Mouse (Mus musculus) MEL (cell line): ENCODE measurements around the gene Nploc4. TPM values are rescaled to one million over a fixed set of nuclear protein-coding genes. Genes with fewer than 3 reads are reported as not detected.

Source experiments
- DNase-seq: peaks from one replicate; pipeline ENCODE4 v3.0.0; 2011; ENCODE audit warnings: low read depth, low spot score
- H3K27ac ChIP-seq: 2 replicates; pipeline ENCODE4 v1.5.1; 2012; ENCODE audit warnings: low read depth, mild to moderate bottlenecking, control low read depth, low read length, moderate library complexity; ENCODE audit not compliant: control insufficient read depth
- H3K27me3 ChIP-seq, 2 experiments: fragments of 150-350 bp in 1 of 2; sonication (generic) in 1 of 2; 2 replicates each; pipeline ENCODE4 v1.6.1; 2012; ENCODE audit warnings: low read length in 2 of 2, mild to moderate bottlenecking in 2 of 2, improper control_type of control experiment in 1 of 2, moderate library complexity in 1 of 2; ENCODE audit not compliant: insufficient read depth in 2 of 2, control insufficient read depth in 1 of 2
- H3K36me3 ChIP-seq, 2 experiments: 2 replicates each; pipeline ENCODE4 v1.6.1; 2012 to 2014; ENCODE audit warnings: low read length in 2 of 2, improper control_type of control experiment in 1 of 2, inconsistent platforms in 1 of 2, mild to moderate bottlenecking in 1 of 2; ENCODE audit not compliant: insufficient read depth in 2 of 2, control insufficient read depth in 1 of 2
- H3K4me1 ChIP-seq, 2 experiments: fragments of 150-350 bp in 1 of 2; sonication (generic) in 1 of 2; 2 replicates each; pipeline ENCODE4 v1.6.1; 2012; ENCODE audit warnings: low read length in 2 of 2, improper control_type of control experiment in 1 of 2, mild to moderate bottlenecking in 1 of 2; ENCODE audit not compliant: insufficient read depth in 2 of 2, control insufficient read depth in 1 of 2
- H3K4me3 ChIP-seq, 2 experiments: fragments of 150-350 bp in 1 of 2; sonication (generic) in 1 of 2; 2 replicates each; pipeline ENCODE4 v1.5.1; 2012; ENCODE audit warnings: low read depth in 2 of 2, low read length in 2 of 2, mild to moderate bottlenecking in 2 of 2, moderate library complexity in 2 of 2, control low read depth in 1 of 2, improper control_type of control experiment in 1 of 2; ENCODE audit not compliant: control insufficient read depth in 1 of 2, insufficient read depth in 1 of 2
- H3K79me2 ChIP-seq: 2 replicates; pipeline ENCODE4 v1.6.1; 2012; ENCODE audit warnings: mild to moderate bottlenecking, low read length, moderate library complexity; ENCODE audit not compliant: control insufficient read depth, poor library complexity, insufficient read depth
- H3K9ac ChIP-seq: 2 replicates; pipeline ENCODE4 v1.6.1; 2012; ENCODE audit warnings: low read depth, mild to moderate bottlenecking, control low read depth, low read length, moderate library complexity; ENCODE audit not compliant: control insufficient read depth, poor library complexity, severe bottlenecking
- H3K9me3 ChIP-seq: fragments of 150-350 bp; sonication (generic); replicated peaks from 2 replicates; pipeline ENCODE4 v1.6.1; 2012; ENCODE audit warnings: mild to moderate bottlenecking, low read length, improper control_type of control experiment, moderate library complexity; ENCODE audit not compliant: insufficient read depth
- E2F4 ChIP-seq: IDR thresholded peaks from 2 replicates; pipeline ENCODE4 v1.6.1; 2011; ENCODE audit warnings: low read depth, low read length, improper control_type of control experiment, borderline replicate concordance
- EP300 ChIP-seq, 2 experiments: IDR thresholded peaks; 2 replicates each; pipeline ENCODE4 v1.6.1; 2011; ENCODE audit warnings: improper control_type of control experiment in 2 of 2, low read length in 2 of 2, low read depth in 1 of 2, mild to moderate bottlenecking in 1 of 2
- ETS1 ChIP-seq: IDR thresholded peaks from 2 replicates; pipeline ENCODE4 v1.6.1; 2012; ENCODE audit warnings: low read depth, mild to moderate bottlenecking, inconsistent platforms, low read length, improper control_type of control experiment, moderate library complexity
- GABPA ChIP-seq: IDR thresholded peaks from 2 replicates; pipeline ENCODE4 v1.6.1; 2012; ENCODE audit warnings: low read depth, mild to moderate bottlenecking, inconsistent platforms, low read length, improper control_type of control experiment, moderate library complexity
- JUND ChIP-seq: IDR thresholded peaks from 2 replicates; pipeline ENCODE4 v1.6.1; 2011; ENCODE audit warnings: low read depth, mild to moderate bottlenecking, improper control_type of control experiment, low read length
- MAFK ChIP-seq: IDR thresholded peaks from 2 replicates; pipeline ENCODE4 v1.6.1; 2011; ENCODE audit warnings: low read depth, mild to moderate bottlenecking, low read length, improper control_type of control experiment, borderline replicate concordance
- MAZ ChIP-seq: IDR thresholded peaks from 2 replicates; pipeline ENCODE4 v1.6.1; 2012; ENCODE audit warnings: low read depth, mild to moderate bottlenecking, inconsistent platforms, low read length, improper control_type of control experiment
- MYB ChIP-seq: IDR thresholded peaks from 2 replicates; pipeline ENCODE4 v1.6.1; 2011; ENCODE audit warnings: mild to moderate bottlenecking, low read depth, low read length, improper control_type of control experiment
- MYC ChIP-seq: IDR thresholded peaks from 2 replicates; pipeline ENCODE4 v1.6.1; 2011; ENCODE audit warnings: low read depth, mild to moderate bottlenecking, low read length, improper control_type of control experiment, moderate library complexity
- NELFE ChIP-seq: IDR thresholded peaks from 2 replicates; pipeline ENCODE4 v1.6.1; 2011; ENCODE audit warnings: low read depth, low read length, improper control_type of control experiment
- NRF1 ChIP-seq: IDR thresholded peaks from 2 replicates; pipeline ENCODE4 v1.6.1; 2014; ENCODE audit warnings: low read depth, mild to moderate bottlenecking, inconsistent platforms, low read length, improper control_type of control experiment, moderate library complexity; ENCODE audit not compliant: poor library complexity, insufficient read depth, severe bottlenecking
- POLR2A ChIP-seq, 2 experiments: IDR thresholded peaks; 2 replicates each; pipeline ENCODE4 v1.6.1; 2011 to 2012; ENCODE audit warnings: low read length in 2 of 2, mild to moderate bottlenecking in 2 of 2, control low read depth in 1 of 2, improper control_type of control experiment in 1 of 2, low read depth in 1 of 2, moderate library complexity in 1 of 2; ENCODE audit not compliant: control insufficient read depth in 1 of 2, insufficient read depth in 1 of 2, poor library complexity in 1 of 2
- POLR2AphosphoS2 ChIP-seq: IDR thresholded peaks from 2 replicates; pipeline ENCODE4 v1.6.1; 2011; ENCODE audit warnings: low read length, improper control_type of control experiment
- POLR2AphosphoS5 ChIP-seq: IDR thresholded peaks from 2 replicates; pipeline ENCODE4 v1.6.1; 2012; ENCODE audit warnings: low read depth, borderline replicate concordance, mild to moderate bottlenecking, inconsistent platforms, low read length, moderate library complexity, mixed read lengths
- SIN3A ChIP-seq: IDR thresholded peaks from 2 replicates; pipeline ENCODE4 v1.6.1; 2012; ENCODE audit warnings: low read length, improper control_type of control experiment, inconsistent platforms
- SMC3 ChIP-seq: IDR thresholded peaks from 2 replicates; pipeline ENCODE4 v1.6.1; 2011; ENCODE audit warnings: low read depth, low read length, improper control_type of control experiment
- TBP ChIP-seq: IDR thresholded peaks from 2 replicates; pipeline ENCODE4 v1.8.0; 2011; ENCODE audit warnings: low read depth, low read length, improper control_type of control experiment
- TCF12 ChIP-seq: IDR thresholded peaks from 2 replicates; pipeline ENCODE4 v1.6.1; 2014; ENCODE audit warnings: low read depth, mild to moderate bottlenecking, inconsistent platforms, low read length, improper control_type of control experiment, moderate library complexity
- UBTF ChIP-seq: IDR thresholded peaks from 2 replicates; pipeline ENCODE4 v1.6.1; 2012; ENCODE audit warnings: low read depth, mild to moderate bottlenecking, inconsistent platforms, low read length, improper control_type of control experiment, moderate library complexity, borderline replicate concordance; ENCODE audit not compliant: insufficient read depth
- ZMIZ1 ChIP-seq: IDR thresholded peaks from 2 replicates; pipeline ENCODE4 v1.6.1; 2012; ENCODE audit warnings: low read depth, mild to moderate bottlenecking, inconsistent platforms, low read length, improper control_type of control experiment, moderate library complexity
- polyA plus RNA-seq, 2 experiments: library from polyadenylated mRNA; stranded (reverse) in 1 of 2; unstranded in 1 of 2; fragments of >175 nt in 1 of 2; fragments of >200 nt in 1 of 2; gene quantifications; 2 replicates each; pipeline versions ENCODE4 v1.2.1 to v1.2.4; 2012; ENCODE audit warnings: low replicate concordance in 2 of 2, low read depth in 1 of 2; ENCODE audit not compliant: insufficient read length in 2 of 2, insufficient read depth in 1 of 2, missing spikeins in 1 of 2
- total RNA-seq: library from RNA; depleted of rRNA; stranded (reverse); fragments of 300-350 nt; gene quantifications from 2 replicates; pipeline ENCODE4 v1.2.3, GENCODE M21; 2012

The Nploc4 gene
- total and polyA plus RNA-seq, 3 experiments = 77.4 to 352 (median 117) TPM

DNA sequence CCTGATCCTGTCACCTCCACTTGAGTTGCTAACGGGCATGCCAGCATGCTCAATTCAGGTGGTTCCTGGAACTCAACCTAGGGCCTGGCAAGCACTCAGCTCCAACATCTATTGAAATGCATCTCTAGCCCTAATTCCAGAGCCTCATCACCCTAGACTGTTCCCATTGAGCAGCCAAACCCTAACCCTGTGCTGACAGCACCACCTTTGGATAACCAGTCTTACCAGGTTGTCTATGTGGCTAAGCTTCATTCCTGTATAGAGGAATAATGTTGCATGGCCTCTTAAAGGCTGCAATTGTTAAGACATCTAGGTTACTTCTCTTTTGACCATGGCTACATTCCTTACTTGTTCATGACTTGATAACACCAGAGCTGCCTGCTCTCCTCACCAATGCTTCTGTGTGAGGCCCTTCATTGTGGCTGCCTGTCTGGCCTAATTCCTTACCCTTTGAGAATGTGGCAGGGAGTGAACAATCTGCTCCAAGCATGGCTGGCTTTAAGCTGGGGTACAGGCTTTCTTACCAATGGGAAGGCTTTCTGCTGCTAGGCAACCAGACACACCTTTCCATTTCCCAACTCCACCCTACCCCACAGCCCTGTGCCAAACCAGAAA lies 92.3 kb downstream of the Nploc4 start:
- Histone ChIP-seq H3K27me3 (no peaks in the 10 kb centered on the region), H3K4me1 (peaks cover 0 to 6% of the 10 kb centered on the region in 2 experiments; a peak in 1 of 4 replicates), H3K36me3 (peaks cover 0 to 2% of the 10 kb centered on the region in 2 experiments; a peak in 1 of 4 replicates), H3K9me3 (no peaks in the 10 kb centered on the region), H3K4me3 (no peak overlapping the region), H3K9ac (no peak overlapping the region), H3K27ac (no peak overlapping the region), H3K79me2 (peaks cover 21% of the 10 kb centered on the region)
- TF ChIP-seq JUND (peak; percentile 31; the same call in 1 of the 2 replicates), NELFE (0 out of 2 replicates have a peak, but pooled peaks have one; percentile 32), TCF12 (no peak), EP300 (IDR thresholded peaks at IDR 0.05; ENCODE audit: low read depth in 1 of 2, low read length in 2 of 2) (0 out of 4 replicates have a peak, but pooled peaks of 1 of the 2 experiments have one; percentile 9), MYB (0 out of 2 replicates have a peak, but pooled peaks have one; percentile 33), POLR2AphosphoS2 (peak; percentile 96), SMC3 (0 out of 2 replicates have a peak, but pooled peaks have one; percentile 17), MYC (no peak), ZMIZ1 (0 out of 2 replicates have a peak, but pooled peaks have one; percentile 72), MAFK (0 out of 2 replicates have a peak, but pooled peaks have one; percentile 51), GABPA (no peak), E2F4 (0 out of 2 replicates have a peak, but pooled peaks have one; percentile 46), POLR2A (IDR thresholded peaks at IDR 0.05; ENCODE audit: control insufficient read depth in 1 of 2, insufficient read depth in 1 of 2, low read depth in 1 of 2, low read length in 2 of 2, poor library complexity in 1 of 2) (peak; percentile 58 to 82), MAZ (no peak)
- DNase-seq = peak; percentile 61

DNA sequence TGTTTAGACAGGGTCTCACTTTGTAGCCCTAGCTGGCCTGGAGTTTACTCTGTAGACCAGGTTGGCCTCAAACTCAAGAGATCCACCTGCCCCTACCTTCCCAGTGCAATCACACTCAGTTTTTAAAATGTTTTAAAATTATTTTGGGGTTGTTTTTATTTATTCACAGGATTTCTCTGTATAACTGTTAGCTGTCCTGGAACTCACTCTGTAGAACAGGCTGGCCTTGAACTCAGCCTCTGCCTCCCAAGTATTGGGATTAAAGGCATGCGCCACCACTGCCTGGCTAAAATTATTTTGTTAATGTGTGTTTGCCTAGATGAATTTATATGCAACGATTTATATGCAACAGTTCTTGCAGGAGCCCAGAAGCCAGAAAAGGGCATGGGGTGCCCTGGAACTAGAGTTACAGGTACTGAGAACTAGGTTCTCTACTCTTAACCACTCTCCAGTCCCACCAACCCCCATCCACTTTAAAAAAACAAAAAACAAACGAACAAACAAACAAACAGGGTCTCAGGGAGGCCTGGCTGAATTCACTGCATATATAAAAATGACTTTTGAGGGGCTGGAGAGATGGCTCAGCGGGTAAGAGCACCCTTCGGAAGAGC lies 93.1 kb downstream of the Nploc4 start:
- Histone ChIP-seq H3K9ac (no peak overlapping the region), H3K27ac (no peak overlapping the region), H3K27me3 (no peaks in the 10 kb centered on the region)
- DNase-seq = peak; percentile 53
- TF ChIP-seq NRF1 (no peak), TBP (peak; percentile 77), ETS1 (no peak), SIN3A (no peak), E2F4 (no peak), POLR2AphosphoS5 (no peak), UBTF (no peak), POLR2AphosphoS2 (peak; percentile 48; the same call in 1 of the 2 replicates), JUND (no peak)
- TF ChIP-seq, all 39 proteins: peak for 2
- H3K4me3 ChIP-seq = no peak overlapping the region
- H3K9me3 ChIP-seq = no peaks in the 10 kb centered on the region
- H3K4me1 ChIP-seq = peaks cover 3 to 12% of the 10 kb centered on the region in 2 experiments; a peak in 3 of 4 replicates
- H3K79me2 ChIP-seq = peaks cover 21% of the 10 kb centered on the region
- H3K36me3 ChIP-seq = peaks cover 0 to 6% of the 10 kb centered on the region in 2 experiments; a peak in 2 of 4 replicates
